ENCODE assay signal across 9 mouse cellular contexts in the genomic region with DNA sequence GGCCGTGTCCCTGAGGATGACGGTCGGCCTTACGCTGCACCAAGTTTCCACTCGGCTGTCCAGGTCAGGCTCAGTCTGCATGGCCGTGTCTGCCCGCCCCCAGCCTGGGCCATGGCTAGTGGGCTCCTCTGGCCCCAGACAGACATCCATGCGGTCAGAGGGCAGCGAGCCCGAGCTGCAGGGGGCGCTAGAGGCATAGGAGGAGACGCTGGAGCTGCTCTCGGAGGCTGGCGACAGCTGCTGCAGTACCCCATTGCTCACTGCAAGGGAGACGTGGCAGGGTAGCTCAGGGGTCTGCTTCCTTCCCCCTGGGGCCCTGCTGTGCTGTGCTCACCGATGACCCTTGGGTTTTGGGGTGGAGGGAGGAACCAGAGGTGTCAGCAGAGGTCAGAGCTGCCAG. TPM values are rescaled to one million over a fixed set of nuclear protein-coding genes. Genes with fewer than 3 reads are reported as not detected.
DNase-seq lines count a peak whose midpoint lies in the region; ATAC-seq and TF ChIP-seq lines count a peak whose summit lies in the region.
"Had no signal": no experiment of that assay in that cellular context is flagged by ENCODE, and none has a peak within 500 bp of the region (broad histone marks: within the 10 kb centered on the region; RNA-seq: fewer than 3 reads in every experiment).

No protein-coding gene starts in this region.

- TF ChIP-seq POLR2A in kidney, adult 2 months (IDR thresholded peaks at IDR 0.05; ENCODE audit: low read depth, low read length): no peak
- no peak for TF ChIP-seq POLR2A in ES-Bruce4 (IDR thresholded peaks at IDR 0.05; ENCODE audit: insufficient read depth, low read length)
- no peak for TF ChIP-seq POLR2A in bone marrow macrophage, adult 2 months (IDR thresholded peaks at IDR 0.05; ENCODE audit: borderline replicate concordance, low read depth, low read length)

- no peaks in the 10 kb centered on the region for H3K27me3 ChIP-seq in kidney, adult 2 months (replicated peaks; ENCODE audit: control insufficient read depth, insufficient read depth, low read length)
- H3K27me3 ChIP-seq in ES-Bruce4 (ENCODE audit: control insufficient read depth, insufficient read depth, low read length, poor library complexity, severe bottlenecking): no peaks in the 10 kb centered on the region
- H3K27me3 ChIP-seq in midbrain, embryonic 15.5 days (replicated peaks): no peaks in the 10 kb centered on the region

- no peak overlapping the region for H3K27ac ChIP-seq in kidney, adult 2 months (ENCODE audit: insufficient read depth, low read depth, low read length)
- no peak overlapping the region for H3K27ac ChIP-seq in ES-Bruce4 (ENCODE audit: insufficient read depth, low read length)
- H3K27ac ChIP-seq in bone marrow macrophage, adult 2 months (ENCODE audit: insufficient read depth, low read depth, low read length): no peak overlapping the region
- no peak overlapping the region for H3K27ac ChIP-seq in midbrain, embryonic 15.5 days
- H3K27ac ChIP-seq: limb, embryonic 12.5 days had no signal

- 44% methylated on average over 16 of the region's 16 CpGs for WGBS in kidney, adult 2 months
- 30% methylated on average over 16 of the region's 16 CpGs for WGBS in midbrain, embryonic 15.5 days

- peak; percentile 28 to 42; a peak in 3 of 4 replicates for ATAC-seq in hematopoietic stem cell, adult 5-6 weeks (replicated peaks in 1 of 2; ENCODE audit: insufficient read depth in 1 of 2, low FRiP score in 2 of 2, low TSS enrichment in 1 of 2, low read depth in 1 of 2, poor library complexity in 2 of 2, severe bottlenecking in 2 of 2)
- ATAC-seq in midbrain, embryonic 15.5 days (replicated peaks): no peak

- DNase-seq in kidney, adult 2 months: no peak
- DNase-seq in kidney, adult 11 months: no peak
- peak; percentile 74 to 81 for DNase-seq in lung, postnatal 4 days
- no peak for DNase-seq in c-Kit-positive CD71-positive TER-119-positive erythroid progenitor cells, embryonic 14.5 days (ENCODE audit: low spot score)

- no peak for TF ChIP-seq EP300 in ES-Bruce4 (IDR thresholded peaks at IDR 0.05; ENCODE audit: insufficient read depth, low read depth, low read length)

- no peaks in the 10 kb centered on the region for H3K36me3 ChIP-seq in kidney, adult 2 months (ENCODE audit: control insufficient read depth, insufficient read depth, low read length)
- no peaks in the 10 kb centered on the region for H3K36me3 ChIP-seq in ES-Bruce4 (ENCODE audit: control insufficient read depth, insufficient read depth, low read length, poor library complexity, severe bottlenecking)
- no peaks in the 10 kb centered on the region for H3K36me3 ChIP-seq in midbrain, embryonic 15.5 days (replicated peaks)
- H3K36me3 ChIP-seq: limb, embryonic 12.5 days had no signal

- TF ChIP-seq CTCF in kidney, adult 2 months (conservative IDR thresholded peaks at IDR 0.05; ENCODE audit: insufficient read depth, insufficient read length, low read depth, low read length): peak; percentile 49
- peak; percentile 83 for TF ChIP-seq CTCF in ES-Bruce4 (IDR thresholded peaks at IDR 0.05; ENCODE audit: low read depth, low read length)
- 0 out of 2 replicates have a peak, but pooled peaks have one; percentile 23 for TF ChIP-seq CTCF in bone marrow macrophage, adult 2 months (IDR thresholded peaks at IDR 0.05; ENCODE audit: low read depth, low read length)

- no peak overlapping the region for H3K4me3 ChIP-seq in kidney, adult 2 months (ENCODE audit: insufficient read depth, low read depth, low read length)
- H3K4me3 ChIP-seq in ES-Bruce4 (ENCODE audit: low read depth, low read length): no peak overlapping the region
- H3K4me3 ChIP-seq in bone marrow macrophage, adult 2 months (ENCODE audit: insufficient read depth, low read length): no peak overlapping the region
- no peak overlapping the region for H3K4me3 ChIP-seq in midbrain, embryonic 15.5 days
- H3K4me3 ChIP-seq: limb, embryonic 12.5 days had no signal

- no peak overlapping the region for H3K9ac ChIP-seq in ES-Bruce4 (ENCODE audit: low read depth, poor library complexity, severe bottlenecking)
- no peak overlapping the region for H3K9ac ChIP-seq in midbrain, embryonic 15.5 days
- H3K9ac ChIP-seq: limb, embryonic 12.5 days had no signal

- no peaks in the 10 kb centered on the region for H3K9me3 ChIP-seq in ES-Bruce4 (replicated peaks; ENCODE audit: control insufficient read depth, insufficient read depth, low read length, poor library complexity, severe bottlenecking)
- no peaks in the 10 kb centered on the region for H3K9me3 ChIP-seq in midbrain, embryonic 15.5 days
- H3K9me3 ChIP-seq: limb, embryonic 12.5 days had no signal

- H3K4me2 ChIP-seq in midbrain, embryonic 15.5 days: no peak overlapping the region
- H3K4me2 ChIP-seq: limb, embryonic 12.5 days had no signal

- no peaks in the 10 kb centered on the region for H3K4me1 ChIP-seq in kidney, adult 2 months (ENCODE audit: control insufficient read depth, insufficient read depth, low read length)
- H3K4me1 ChIP-seq in ES-Bruce4 (ENCODE audit: control insufficient read depth, insufficient read depth, low read length): no peaks in the 10 kb centered on the region
- peaks cover 4% of the 10 kb centered on the region for H3K4me1 ChIP-seq in bone marrow macrophage, adult 2 months (ENCODE audit: control insufficient read depth, insufficient read depth, low read length)
- H3K4me1 ChIP-seq in midbrain, embryonic 15.5 days: no peaks in the 10 kb centered on the region; the same call in 1 of the 2 replicates

RNA-seq across cellular contexts. Expression of gene Pdzd7, which starts 8.7 kb away (rescaled TPM):
- polyA plus RNA-seq in kidney, adult 2 months (2012; rRNA removed): 0.74 and 0.99 TPM in 2 replicates
- polyA plus RNA-seq in ES-Bruce4 (2011; ENCODE audit: insufficient read depth, insufficient read length, low read depth, missing spikeins): 0.97 and 1.3 TPM in 2 replicates
- polyA plus RNA-seq in bone marrow macrophage, adult 2 months (2012; ENCODE audit: insufficient read depth, insufficient read length, missing spikeins): not detected in 2 replicates
- total RNA-seq in hematopoietic stem cell, adult 5-6 weeks (2017): not detected in 2 replicates
- 3.2 and 4.1 TPM in 2 replicates for polyA plus RNA-seq in midbrain, embryonic 15.5 days (2015; fragmentation: Nextera tagmentation; extraction: Ambion mirVana)

RNA-seq across cellular contexts. Expression of gene Sfxn3, which starts 10.4 kb away (rescaled TPM):
- polyA plus RNA-seq in kidney, adult 2 months (2012; rRNA removed): 20.8 and 23.5 TPM in 2 replicates
- polyA plus RNA-seq in ES-Bruce4 (2011; ENCODE audit: insufficient read depth, insufficient read length, low read depth, missing spikeins): 13.4 and 15.6 TPM in 2 replicates
- polyA plus RNA-seq in bone marrow macrophage, adult 2 months (2012; ENCODE audit: insufficient read depth, insufficient read length, missing spikeins): 45.1 and 45.7 TPM in 2 replicates
- 12.0 and 16.0 TPM in 2 replicates for total RNA-seq in hematopoietic stem cell, adult 5-6 weeks (2017)
- 89.6 and 97.2 TPM in 2 replicates for polyA plus RNA-seq in midbrain, embryonic 15.5 days (2015; fragmentation: Nextera tagmentation; extraction: Ambion mirVana)

RNA-seq across cellular contexts. Expression of gene Lzts2, which starts 22.7 kb away (rescaled TPM):
- 54.7 and 74.3 TPM in 2 replicates for polyA plus RNA-seq in kidney, adult 2 months (2012; rRNA removed)
- polyA plus RNA-seq in ES-Bruce4 (2011; ENCODE audit: insufficient read depth, insufficient read length, low read depth, missing spikeins): 39.9 and 48.2 TPM in 2 replicates
- 3.0 and 3.6 TPM in 2 replicates for polyA plus RNA-seq in bone marrow macrophage, adult 2 months (2012; ENCODE audit: insufficient read depth, insufficient read length, missing spikeins)
- total RNA-seq in hematopoietic stem cell, adult 5-6 weeks (2017): 25.8 and 29.3 TPM in 2 replicates
- polyA plus RNA-seq in midbrain, embryonic 15.5 days (2015; fragmentation: Nextera tagmentation; extraction: Ambion mirVana): 25.2 and 28.6 TPM in 2 replicates

RNA-seq across cellular contexts. Expression of gene Mrpl43, which starts 30.6 kb away (rescaled TPM):
- 86.5 and 87.9 TPM in 2 replicates for polyA plus RNA-seq in kidney, adult 2 months (2012; rRNA removed)
- 32.5 and 34.0 TPM in 2 replicates for polyA plus RNA-seq in ES-Bruce4 (2011; ENCODE audit: insufficient read depth, insufficient read length, low read depth, missing spikeins)
- 38.5 and 42.1 TPM in 2 replicates for polyA plus RNA-seq in bone marrow macrophage, adult 2 months (2012; ENCODE audit: insufficient read depth, insufficient read length, missing spikeins)
- 14.6 and 25.5 TPM in 2 replicates for total RNA-seq in hematopoietic stem cell, adult 5-6 weeks (2017)
- 86.9 and 88.0 TPM in 2 replicates for polyA plus RNA-seq in midbrain, embryonic 15.5 days (2015; fragmentation: Nextera tagmentation; extraction: Ambion mirVana)

RNA-seq across cellular contexts. Expression of gene Twnk, which starts 31.4 kb away (rescaled TPM):
- 14.8 and 15.0 TPM in 2 replicates for polyA plus RNA-seq in kidney, adult 2 months (2012; rRNA removed)
- polyA plus RNA-seq in ES-Bruce4 (2011; ENCODE audit: insufficient read depth, insufficient read length, low read depth, missing spikeins): 23.2 and 24.5 TPM in 2 replicates
- 4.4 and 5.5 TPM in 2 replicates for polyA plus RNA-seq in bone marrow macrophage, adult 2 months (2012; ENCODE audit: insufficient read depth, insufficient read length, missing spikeins)
- total RNA-seq in hematopoietic stem cell, adult 5-6 weeks (2017): 26.6 and 31.0 TPM in 2 replicates
- 15.9 and 17.2 TPM in 2 replicates for polyA plus RNA-seq in midbrain, embryonic 15.5 days (2015; fragmentation: Nextera tagmentation; extraction: Ambion mirVana)

Comparison
In these comparisons a context has a peak if more than half of its experiments do, and no peak if none do; other contexts are left out.
1. DNase-seq: peak in lung, postnatal 4 days (2 of 2); none in kidney, adult 2 months (single experiment), kidney, adult 11 months (single experiment) and c-Kit-positive CD71-positive TER-119-positive erythroid progenitor cells, embryonic 14.5 days (single experiment).
2. CTCF ChIP-seq: peak in every context shown above with its lines; median percentile 83 in ES-Bruce4; 49 in kidney, adult 2 months; 23 in bone marrow macrophage, adult 2 months.